Mouse (Mus musculus): ENCODE data around the gene Tmem120b. TPM values are rescaled to one million over a fixed set of nuclear protein-coding genes. Genes with fewer than 3 reads are reported as not detected.
"Not testable (repeated sequence)": the region's sequence is repeated elsewhere in the genome, so short reads cannot be mapped to it uniquely, and the experiment has no call there.

The Tmem120b gene
- total and polyA plus RNA-seq, 3 experiments, result 4.8 to 8.0 (median 6.2) TPM

- H3K4me3 ChIP-seq (replicated peaks in 1 of 3; ENCODE audit: low read depth in 2 of 3, low read length in 2 of 3, poor library complexity in 1 of 3); H3K9ac ChIP-seq (ENCODE audit: insufficient read depth, low read depth); dilution Hi-C loops (cut with MboI; ENCODE audit: extremely low pct_ligation_motif_present, extremely low pct_unique_long_range_greater_than_20kb, low sequenced_read_pairs); DNase-seq (ENCODE audit: extremely low read depth); H3K9me3 ChIP-seq (replicated peaks; ENCODE audit: low read length); H3K79me2 ChIP-seq (replicated peaks; ENCODE audit: control insufficient read depth, extremely low read depth, insufficient read depth, poor library complexity, severe bottlenecking); H3K27me3 ChIP-seq (replicated peaks); H3K36me3 ChIP-seq (replicated peaks in 1 of 2; ENCODE audit: control insufficient read depth in 1 of 2, insufficient read depth in 1 of 2, low read length in 1 of 2); H3K27ac ChIP-seq (ENCODE audit: insufficient read depth, low read depth); H3K4me2 ChIP-seq (ENCODE audit: insufficient read depth, low read depth, poor library complexity, severe bottlenecking): not testable (repeated sequence)
- in situ Hi-C loops (cut with MboI; ENCODE audit: low pct_ligation_motif_present, low pct_unique_long_range_greater_than_20kb, low sequenced_read_pairs), result loop anchor here (5.0 kb wide), 1 partner anchor 71 kb away; the partner anchor contains the start of gene Rhof
- 0 out of 2 replicates have a peak, but pooled peaks have one; percentile 56 for TF ChIP-seq TBP (conservative IDR thresholded peaks at IDR 0.05; ENCODE audit: low read depth, low read length)
- H3K4me1 ChIP-seq (ENCODE audit: control insufficient read depth in 1 of 2, insufficient read depth in 2 of 2), result peaks cover 3 to 16% of the 10 kb centered on the region in 2 experiments
These were observed 6.8 kb upstream of the Tmem120b start for GRCm38 (mm10) chr5:123061402-123061749.

DNA sequence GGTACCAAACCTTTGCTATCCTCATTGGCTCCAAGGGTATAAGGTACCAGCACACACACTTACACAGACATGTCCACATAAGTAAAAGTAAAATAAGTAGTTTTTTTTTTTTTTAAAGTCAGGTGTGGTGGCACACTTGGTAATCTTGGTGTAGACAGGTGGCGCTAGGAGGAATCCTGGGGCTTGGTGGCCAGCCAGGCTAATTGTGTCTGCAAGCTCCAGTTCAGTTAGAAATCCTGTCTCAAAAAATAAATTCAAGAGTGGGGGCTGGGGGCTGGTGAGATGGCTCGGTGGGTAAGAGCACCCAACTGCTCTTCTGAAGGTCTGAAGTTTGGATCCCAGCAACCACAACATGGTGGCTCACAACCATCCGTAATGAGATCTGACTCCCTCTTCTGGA lies 5.1 kb upstream of the Tmem120b start:
- no peaks in the 10 kb centered on the region for H3K9me3 ChIP-seq (replicated peaks; ENCODE audit: low read length)
- no peaks in the 10 kb centered on the region for H3K36me3 ChIP-seq (replicated peaks in 1 of 2; ENCODE audit: control insufficient read depth in 1 of 2, insufficient read depth in 1 of 2, low read length in 1 of 2)
- H3K4me2 ChIP-seq (ENCODE audit: insufficient read depth, low read depth, poor library complexity, severe bottlenecking), result no peak overlapping the region
- TF ChIP-seq EP300 (IDR thresholded peaks at IDR 0.05; ENCODE audit: low read length) (no peak), ZNF384 (IDR thresholded peaks at IDR 0.05; ENCODE audit: low read depth, low read length) (peak; percentile 37; the same call in 1 of the 2 replicates)
- H3K4me3 ChIP-seq (replicated peaks in 1 of 3; ENCODE audit: low read depth in 2 of 3, low read length in 2 of 3, poor library complexity in 1 of 3), result no peak overlapping the region
- dilution Hi-C loops (cut with MboI; ENCODE audit: extremely low pct_ligation_motif_present, extremely low pct_unique_long_range_greater_than_20kb, low sequenced_read_pairs), result no loop called here
- H3K27me3 ChIP-seq (replicated peaks), result no peaks in the 10 kb centered on the region
- peaks cover 3 to 18% of the 10 kb centered on the region in 2 experiments for H3K4me1 ChIP-seq (ENCODE audit: control insufficient read depth in 1 of 2, insufficient read depth in 2 of 2)
- H3K27ac ChIP-seq (ENCODE audit: insufficient read depth, low read depth), result no peak overlapping the region
- no peak overlapping the region for H3K9ac ChIP-seq (ENCODE audit: insufficient read depth, low read depth)
- H3K79me2 ChIP-seq (replicated peaks; ENCODE audit: control insufficient read depth, extremely low read depth, insufficient read depth, poor library complexity, severe bottlenecking), result no peaks in the 10 kb centered on the region
- in situ Hi-C loops (cut with MboI; ENCODE audit: low pct_ligation_motif_present, low pct_unique_long_range_greater_than_20kb, low sequenced_read_pairs), result loop anchor here (5.0 kb wide), 1 partner anchor 69 kb away; the partner anchor contains the start of gene Rhof
- DNase-seq (ENCODE audit: extremely low read depth), result no peak

GRCm38 (mm10) chr5:123064207-123064606 lies 4.0 kb upstream of the Tmem120b start:
- dilution Hi-C loops (cut with MboI; ENCODE audit: extremely low pct_ligation_motif_present, extremely low pct_unique_long_range_greater_than_20kb, low sequenced_read_pairs), result no loop called here
- TF ChIP-seq BHLHE40 (IDR thresholded peaks at IDR 0.05; ENCODE audit: low read depth, low read length) (no peak), JUN (IDR thresholded peaks at IDR 0.05; ENCODE audit: insufficient read depth, low read depth, low read length) (no peak), MAFK (IDR thresholded peaks at IDR 0.05; ENCODE audit: insufficient replicate concordance, low read length) (no peak), USF1 (IDR thresholded peaks at IDR 0.05; ENCODE audit: low read depth, low read length) (no peak), MEF2A (IDR thresholded peaks at IDR 0.05; ENCODE audit: borderline replicate concordance, low read depth, low read length) (0 out of 2 replicates have a peak, but pooled peaks have one; percentile 22), NELFE (IDR thresholded peaks at IDR 0.05; ENCODE audit: low read depth, low read length) (no peak), ETS1 (conservative IDR thresholded peaks at IDR 0.05; ENCODE audit: low read depth, low read length) (no peak), SMC3 (IDR thresholded peaks at IDR 0.05; ENCODE audit: low read depth, low read length) (peak; percentile 74), POLR2A (IDR thresholded peaks at IDR 0.05; ENCODE audit: low read depth, low read length) (no peak), EP300 (IDR thresholded peaks at IDR 0.05; ENCODE audit: low read length) (no peak), TBP (conservative IDR thresholded peaks at IDR 0.05; ENCODE audit: low read depth, low read length) (no peak), KAT2A (IDR thresholded peaks at IDR 0.05; ENCODE audit: insufficient replicate concordance, low read length) (no peak), MAX (IDR thresholded peaks at IDR 0.05; ENCODE audit: low read length) (no peak), CTCF (conservative IDR thresholded peaks at IDR 0.05 in 1 of 2, IDR thresholded peaks at IDR 0.05 in 1 of 2; ENCODE audit: low read depth in 2 of 2, low read length in 2 of 2) (peak; percentile 41 to 80), ZNF384 (IDR thresholded peaks at IDR 0.05; ENCODE audit: low read depth, low read length) (peak; percentile 97), JUND (conservative IDR thresholded peaks at IDR 0.05; ENCODE audit: low read depth, low read length) (no peak), GABPA (IDR thresholded peaks at IDR 0.05; ENCODE audit: insufficient replicate concordance, low read depth, low read length) (no peak), ZC3H11A (IDR thresholded peaks at IDR 0.05; ENCODE audit: low read depth, low read length) (peak; percentile 64), E2F4 (IDR thresholded peaks at IDR 0.05; ENCODE audit: insufficient replicate concordance, low read depth, low read length) (no peak), ELF1 (IDR thresholded peaks at IDR 0.05; ENCODE audit: low read depth, low read length) (no peak), RAD21 (IDR thresholded peaks at IDR 0.05; ENCODE audit: low read depth, low read length) (peak; percentile 80), TCF12 (IDR thresholded peaks at IDR 0.05; ENCODE audit: low read depth, low read length) (no peak), IRF4 (IDR thresholded peaks at IDR 0.05; ENCODE audit: low read depth, low read length) (peak; percentile 59), MAZ (IDR thresholded peaks at IDR 0.05; ENCODE audit: low read depth, low read length) (no peak), PAX5 (IDR thresholded peaks at IDR 0.05; ENCODE audit: low read length) (no peak), ZKSCAN1 (IDR thresholded peaks at IDR 0.05; ENCODE audit: borderline replicate concordance, low read depth, low read length) (no peak)

More at GRCm38 (mm10) chr5:123064207-123064606, 4.0 kb upstream of the Tmem120b start:
- in situ Hi-C loops (cut with MboI; ENCODE audit: low pct_ligation_motif_present, low pct_unique_long_range_greater_than_20kb, low sequenced_read_pairs), result loop anchor here (5.0 kb wide), 1 partner anchor 68 kb away; the partner anchor contains the start of gene Rhof
- H3K27ac ChIP-seq (ENCODE audit: insufficient read depth, low read depth), result no peak overlapping the region
- no peaks in the 10 kb centered on the region for H3K79me2 ChIP-seq (replicated peaks; ENCODE audit: control insufficient read depth, extremely low read depth, insufficient read depth, poor library complexity, severe bottlenecking)
- no peaks in the 10 kb centered on the region for H3K27me3 ChIP-seq (replicated peaks)
- no peaks in the 10 kb centered on the region for H3K9me3 ChIP-seq (replicated peaks; ENCODE audit: low read length)
- no peak overlapping the region for H3K9ac ChIP-seq (ENCODE audit: insufficient read depth, low read depth)
- H3K36me3 ChIP-seq (replicated peaks in 1 of 2; ENCODE audit: control insufficient read depth in 1 of 2, insufficient read depth in 1 of 2, low read length in 1 of 2), result no peaks in the 10 kb centered on the region
- H3K4me1 ChIP-seq (ENCODE audit: control insufficient read depth in 1 of 2, insufficient read depth in 2 of 2), result peaks cover 0 to 10% of the 10 kb centered on the region in 2 experiments; a peak in 3 of 4 replicates
- peak; percentile 89 for DNase-seq (ENCODE audit: extremely low read depth)
- H3K4me2 ChIP-seq (ENCODE audit: insufficient read depth, low read depth, poor library complexity, severe bottlenecking), result peak overlapping the region; percentile 48; the same call in 1 of the 2 replicates
- no peak overlapping the region for H3K4me3 ChIP-seq (replicated peaks in 1 of 3; ENCODE audit: low read depth in 2 of 3, low read length in 2 of 3, poor library complexity in 1 of 3)

All from CH12.LX (cell line).